Mouse (Mus musculus) embryonic facial prominence, embryonic 12.5 days (tissue): ENCODE measurements around the gene Slc31a2. TPM values are rescaled to one million over a fixed set of nuclear protein-coding genes. Genes with fewer than 3 reads are reported as not detected.

Experiments
- ATAC-seq: fragments of 200-750 bp; cut with Nextera tagmentation; 2 replicates; pipeline ENCODE4 v1.8.0; 2017; ENCODE audit not compliant: insufficient number of reproducible peaks, insufficient read depth, low FRiP score, low TSS enrichment
- H3K27ac ChIP-seq: fragments of 300-500 bp; sonication (generic); 2 replicates; pipeline ENCODE4 v1.5.1; 2016; ENCODE audit warnings: mild to moderate bottlenecking
- H3K27me3 ChIP-seq: fragments of 300-500 bp; sonication (generic); 2 replicates; pipeline ENCODE4 v1.6.1; 2016; ENCODE audit warnings: mild to moderate bottlenecking, moderate library complexity
- H3K36me3 ChIP-seq: fragments of 300-500 bp; sonication (generic); 2 replicates; pipeline ENCODE4 v1.6.1; 2016; ENCODE audit warnings: mild to moderate bottlenecking
- H3K4me1 ChIP-seq: fragments of 300-500 bp; sonication (generic); 2 replicates; pipeline ENCODE4 v1.6.1; 2016
- H3K4me2 ChIP-seq: fragments of 300-500 bp; sonication (generic); replicated peaks from 2 replicates; pipeline ENCODE4 v1.6.1; 2016; ENCODE audit warnings: mild to moderate bottlenecking, moderate library complexity
- H3K4me3 ChIP-seq: fragments of 300-500 bp; sonication (generic); 2 replicates; pipeline ENCODE4 v1.5.1; 2016; ENCODE audit warnings: mild to moderate bottlenecking
- H3K9ac ChIP-seq: fragments of 300-500 bp; sonication (generic); 2 replicates; pipeline ENCODE4 v1.6.1; 2016; ENCODE audit warnings: mild to moderate bottlenecking, moderate library complexity
- H3K9me3 ChIP-seq: fragments of 300-500 bp; sonication (generic); 2 replicates; pipeline ENCODE4 v1.6.1; 2016; ENCODE audit warnings: mild to moderate bottlenecking, moderate library complexity
- WGBS: fragments of 180-500 bp; shearing (Covaris S2); methylation state at CpG from one replicate; pipeline ENCODE4 v1.1.7; 2016; 5-methylcytosine and 5-hydroxymethylcytosine counted together
- polyA plus RNA-seq: library from polyadenylated mRNA; unstranded; fragments of >200 nt; fragmentation: Nextera tagmentation; extraction: Ambion mirVana; gene quantifications from 2 replicates; pipeline ENCODE4 v1.2.1, GENCODE M21; 2016

Gene Slc31a2
- polyA plus RNA-seq, 1 experiment from 2014 or later, result 15.4 TPM

DNA sequence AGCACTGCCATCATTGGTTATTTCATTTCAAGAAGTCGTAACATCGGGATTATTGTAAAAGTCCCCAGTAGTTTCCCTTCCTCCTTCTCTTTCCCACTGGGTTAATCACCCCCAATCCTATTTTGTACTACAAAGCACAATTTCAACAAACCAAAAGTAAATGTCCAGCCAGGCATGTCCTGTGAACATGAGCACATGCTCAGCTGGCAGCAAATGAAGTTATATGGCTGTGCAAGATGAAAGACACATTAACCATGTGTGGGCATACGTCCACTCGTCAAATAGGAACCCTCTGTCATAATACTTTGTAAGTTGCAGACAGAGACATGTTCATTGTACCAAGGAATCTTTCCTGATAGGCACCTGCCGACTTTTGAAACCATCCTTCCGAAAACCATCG is 20.6 kb downstream of the Slc31a2 start:
- WGBS, result 89% methylated on average over 7 of the region's 7 CpGs
- H3K9ac ChIP-seq, result no peak overlapping the region
- H3K4me3 ChIP-seq, result no peak overlapping the region
- H3K36me3 ChIP-seq, result no peaks in the 10 kb centered on the region
- H3K4me2 ChIP-seq, result no peak overlapping the region
- no peak for ATAC-seq
- peaks cover 5% of the 10 kb centered on the region; the same call in 1 of the 2 replicates for H3K4me1 ChIP-seq
- no peaks in the 10 kb centered on the region for H3K9me3 ChIP-seq
- H3K27me3 ChIP-seq, result no peaks in the 10 kb centered on the region
- no peak overlapping the region for H3K27ac ChIP-seq

GRCm38 (mm10) chr4:62285576-62285975 is 23.2 kb downstream of the Slc31a2 start:
- peaks cover 5% of the 10 kb centered on the region; the same call in 1 of the 2 replicates for H3K4me1 ChIP-seq
- 58% methylated on average over 8 of the region's 8 CpGs for WGBS
- H3K4me2 ChIP-seq, result no peak overlapping the region
- no peaks in the 10 kb centered on the region for H3K36me3 ChIP-seq
- H3K27ac ChIP-seq, result no peak overlapping the region
- H3K27me3 ChIP-seq, result no peaks in the 10 kb centered on the region
- H3K9ac ChIP-seq, result no peak overlapping the region
- no peak overlapping the region; the same call in 1 of the 2 replicates for H3K4me3 ChIP-seq
- H3K9me3 ChIP-seq, result no peaks in the 10 kb centered on the region
- no peak for ATAC-seq

GRCm38 (mm10) chr4:62286257-62286991 is 24.1 kb downstream of the Slc31a2 start:
- H3K36me3 ChIP-seq, result no peaks in the 10 kb centered on the region
- no peaks in the 10 kb centered on the region for H3K27me3 ChIP-seq
- WGBS, result under 1% methylated on average over 55 of the region's 55 CpGs
- H3K4me2 ChIP-seq, result peak overlapping the region; percentile 94
- ATAC-seq, result peak; percentile 93
- peaks cover 5% of the 10 kb centered on the region; the same call in 1 of the 2 replicates for H3K4me1 ChIP-seq
- H3K27ac ChIP-seq, result no peak overlapping the region
- H3K4me3 ChIP-seq, result peak overlapping the region; percentile 77
- no peaks in the 10 kb centered on the region for H3K9me3 ChIP-seq
- peak overlapping the region; percentile 66 for H3K9ac ChIP-seq

DNA sequence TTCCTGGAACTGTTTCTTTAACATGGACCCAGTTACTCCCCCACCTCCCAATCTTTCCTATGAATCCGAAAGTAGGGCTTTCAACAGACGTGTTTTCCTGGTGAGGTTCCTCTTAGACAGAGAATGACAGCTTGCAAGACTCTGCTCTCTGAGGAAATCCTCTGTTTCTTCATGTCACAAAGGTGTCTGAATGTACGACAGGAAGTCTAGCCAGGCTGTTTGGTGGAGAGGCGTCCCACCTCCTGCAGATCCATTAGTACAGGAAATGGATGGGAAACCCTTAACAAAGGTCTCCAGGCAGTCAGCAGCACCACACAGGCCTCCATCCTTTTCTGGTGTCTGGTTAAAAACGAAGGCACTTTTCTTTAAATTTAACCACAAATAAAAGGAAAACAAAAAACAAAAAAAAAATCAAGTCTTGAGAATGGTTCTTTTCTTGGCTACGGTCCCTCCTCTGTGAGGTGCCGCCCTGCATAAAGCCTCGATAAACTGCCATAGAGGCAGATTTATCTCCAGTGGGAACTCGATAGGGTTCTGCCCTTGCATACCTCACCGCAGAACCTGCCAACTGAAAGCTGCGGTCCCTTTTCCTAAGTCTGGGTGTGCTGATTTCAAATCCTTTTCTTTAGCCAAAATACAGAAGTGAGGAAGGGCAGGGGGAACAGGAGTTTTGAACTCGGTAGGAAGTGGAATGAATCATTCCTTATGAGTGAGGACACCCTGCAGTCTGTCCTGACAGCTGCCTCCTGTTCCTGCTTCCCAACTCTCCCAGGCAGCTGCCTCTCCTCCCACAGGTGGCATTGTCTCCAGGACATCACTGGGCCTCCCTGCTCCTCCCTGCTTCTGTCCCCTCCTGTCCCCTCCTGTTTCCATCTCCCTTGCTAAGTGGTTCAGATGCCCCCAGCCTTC is 24.9 kb downstream of the Slc31a2 start:
- H3K4me1 ChIP-seq, result peaks cover 5% of the 10 kb centered on the region; the same call in 1 of the 2 replicates
- ATAC-seq, result no peak
- peak overlapping the region; percentile 94 for H3K4me2 ChIP-seq
- H3K27ac ChIP-seq, result no peak overlapping the region
- H3K4me3 ChIP-seq, result peak overlapping the region; percentile 77
- H3K27me3 ChIP-seq, result no peaks in the 10 kb centered on the region
- H3K9ac ChIP-seq, result peak overlapping the region; percentile 66
- no peaks in the 10 kb centered on the region for H3K9me3 ChIP-seq
- WGBS, result 19% methylated on average over 12 of the region's 12 CpGs
- H3K36me3 ChIP-seq, result no peaks in the 10 kb centered on the region

DNA sequence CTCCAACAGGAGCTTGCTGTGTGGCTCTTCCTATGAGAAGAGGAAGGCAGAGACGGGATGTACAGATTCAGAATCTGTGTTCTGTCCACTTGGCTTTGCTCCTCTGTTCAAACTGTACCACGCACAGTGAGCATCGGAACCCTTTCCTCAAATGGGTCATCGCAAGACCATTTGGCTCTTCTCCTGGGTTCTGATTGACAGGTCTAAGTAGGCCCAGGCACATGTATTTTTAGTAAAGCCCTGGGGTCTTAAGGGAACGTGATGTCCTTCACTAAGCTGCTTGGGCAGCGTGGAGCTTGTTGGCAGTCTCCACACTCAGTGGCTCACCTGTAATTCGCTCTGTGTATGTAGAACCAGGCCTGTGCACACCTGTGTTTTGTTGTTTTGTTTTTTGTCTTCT is 26.9 kb downstream of the Slc31a2 start:
- ATAC-seq, result no peak
- no peak overlapping the region for H3K27ac ChIP-seq
- 83% methylated on average over 7 of the region's 7 CpGs for WGBS
- H3K4me1 ChIP-seq, result peaks cover 5% of the 10 kb centered on the region; the same call in 1 of the 2 replicates
- no peaks in the 10 kb centered on the region for H3K36me3 ChIP-seq
- H3K9ac ChIP-seq, result no peak overlapping the region
- H3K9me3 ChIP-seq, result no peaks in the 10 kb centered on the region
- no peaks in the 10 kb centered on the region for H3K27me3 ChIP-seq
- H3K4me3 ChIP-seq, result no peak overlapping the region
- no peak overlapping the region for H3K4me2 ChIP-seq

DNA sequence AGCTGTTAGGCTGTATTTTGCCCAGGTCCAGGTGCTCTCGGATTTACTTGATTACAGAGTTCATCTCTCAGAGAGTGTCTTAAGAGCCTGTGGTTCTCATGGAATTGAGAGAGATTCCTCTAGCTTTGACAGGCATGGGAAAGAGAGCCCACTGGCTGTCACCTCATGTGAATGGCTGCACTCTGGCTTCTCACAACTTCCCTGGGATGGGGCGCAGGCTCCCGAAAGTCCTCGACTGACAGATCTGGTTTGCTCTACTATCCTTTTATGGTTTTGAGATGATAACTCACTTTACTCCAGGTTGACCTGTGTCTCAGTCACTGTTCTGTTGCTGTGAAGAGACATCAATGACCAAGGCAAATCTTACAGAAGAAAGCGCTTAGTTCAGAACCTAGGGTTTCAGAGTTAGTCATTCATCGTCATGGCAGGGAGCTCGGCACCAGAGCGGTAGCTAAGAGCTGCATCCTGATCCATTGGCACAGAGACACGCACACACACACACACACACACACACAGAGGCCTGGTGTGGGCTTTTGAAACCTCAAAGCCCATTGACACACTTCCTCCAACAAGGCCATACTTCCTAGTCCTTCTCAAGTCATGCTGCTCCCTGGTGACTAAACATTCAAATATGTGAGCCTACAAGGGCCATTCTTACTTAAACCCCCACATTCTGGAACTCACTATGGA is 28.6 kb downstream of the Slc31a2 start:
- 89% methylated on average over 9 of the region's 9 CpGs for WGBS
- Histone ChIP-seq H3K9ac (no peak overlapping the region), H3K36me3 (no peaks in the 10 kb centered on the region), H3K27ac (no peak overlapping the region), H3K4me3 (no peak overlapping the region), H3K4me2 (no peak overlapping the region), H3K4me1 (peaks cover 5% of the 10 kb centered on the region; the same call in 1 of the 2 replicates), H3K9me3 (no peaks in the 10 kb centered on the region), H3K27me3 (no peaks in the 10 kb centered on the region)
- ATAC-seq, result no peak

- WGBS, result 78% methylated on average over 8 of the region's 8 CpGs
- no peaks in the 10 kb centered on the region for H3K4me1 ChIP-seq
- ATAC-seq, result no peak
- no peak overlapping the region for H3K9ac ChIP-seq
- H3K9me3 ChIP-seq, result no peaks in the 10 kb centered on the region
- H3K4me3 ChIP-seq, result no peak overlapping the region
- no peak overlapping the region for H3K27ac ChIP-seq
- H3K36me3 ChIP-seq, result peaks cover 6% of the 10 kb centered on the region; the same call in 1 of the 2 replicates
- no peaks in the 10 kb centered on the region for H3K27me3 ChIP-seq
- H3K4me2 ChIP-seq, result no peak overlapping the region
Observed at GRCm38 (mm10) chr4:62292461-62293180, 30.3 kb downstream of the Slc31a2 start.

- Histone ChIP-seq H3K4me1 (no peaks in the 10 kb centered on the region), H3K4me2 (no peak overlapping the region), H3K36me3 (peaks cover 12% of the 10 kb centered on the region), H3K9ac (no peak overlapping the region), H3K9me3 (no peaks in the 10 kb centered on the region), H3K27ac (no peak overlapping the region), H3K27me3 (no peaks in the 10 kb centered on the region), H3K4me3 (no peak overlapping the region)
- no peak for ATAC-seq
- 73% methylated on average over 10 of the region's 10 CpGs for WGBS
Observed at GRCm38 (mm10) chr4:62293219-62293861, 31.0 kb downstream of the Slc31a2 start.

DNA sequence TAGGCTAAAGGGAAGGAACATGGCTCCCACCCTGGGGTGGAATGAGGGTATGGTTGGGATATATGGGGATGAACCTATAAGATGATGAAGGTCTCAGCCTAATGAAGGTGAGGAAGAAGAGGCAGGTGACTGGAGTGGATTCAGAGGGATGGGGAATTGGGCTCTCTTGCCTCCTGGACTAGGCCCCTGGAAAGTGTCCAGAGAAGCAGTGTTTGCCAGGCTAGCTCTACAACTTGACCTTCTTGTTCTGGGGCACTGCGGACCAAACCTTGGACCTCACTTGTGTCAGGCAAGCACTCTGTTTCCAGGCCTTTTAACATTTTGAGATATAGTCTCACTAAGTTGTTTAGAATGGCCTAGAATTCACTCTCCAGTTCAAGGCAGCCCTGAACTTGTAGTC is 32.4 kb downstream of the Slc31a2 start:
- no peak for ATAC-seq
- Histone ChIP-seq H3K36me3 (peaks cover 23% of the 10 kb centered on the region), H3K9ac (no peak overlapping the region), H3K27me3 (no peaks in the 10 kb centered on the region), H3K4me3 (no peak overlapping the region), H3K4me1 (no peaks in the 10 kb centered on the region), H3K4me2 (no peak overlapping the region), H3K27ac (no peak overlapping the region), H3K9me3 (no peaks in the 10 kb centered on the region)
- WGBS, result 94% methylated on average over 1 of the region's 1 CpGs

DNA sequence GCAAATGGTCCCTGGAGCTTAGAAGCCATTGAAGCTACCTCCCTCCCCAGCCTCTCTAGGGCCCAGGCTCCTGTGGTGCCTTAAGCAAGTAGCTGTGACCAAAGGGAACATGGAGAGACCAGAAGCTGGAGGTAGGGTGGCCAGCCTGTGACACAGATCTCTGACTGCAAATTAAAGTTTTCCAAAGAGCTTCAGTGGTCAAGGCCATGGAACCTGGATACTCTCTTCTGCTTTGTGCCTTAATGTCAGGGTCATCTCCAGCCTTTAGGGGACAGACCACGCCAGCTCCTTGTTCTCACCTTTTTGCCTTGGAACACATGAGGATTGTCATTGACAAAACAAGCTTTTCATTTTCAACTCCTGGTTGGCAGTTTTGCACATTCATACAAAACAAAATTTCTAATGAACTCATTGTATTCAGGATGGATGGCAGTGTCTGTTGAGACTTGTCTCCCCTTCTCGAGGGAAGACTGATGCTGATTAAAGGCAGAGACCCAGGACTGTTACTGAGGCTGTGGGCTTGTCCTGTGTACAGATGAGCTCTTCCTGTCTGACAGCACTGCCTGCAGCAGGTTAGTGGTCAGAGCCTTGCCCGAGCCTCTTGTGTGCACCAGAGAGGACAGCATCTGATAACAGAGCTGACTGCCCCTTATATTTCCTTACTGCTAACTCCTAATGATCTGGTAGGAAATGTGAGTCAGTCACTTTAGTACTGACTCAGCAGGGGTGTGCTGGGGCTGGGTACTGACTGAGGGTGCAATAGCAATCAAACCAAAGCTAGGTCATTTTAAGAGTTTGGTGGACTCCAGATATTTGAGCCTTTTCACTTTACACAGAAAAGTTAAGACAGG is 35.1 kb downstream of the Slc31a2 start:
- Histone ChIP-seq H3K27ac (no peak overlapping the region), H3K36me3 (peaks cover 36% of the 10 kb centered on the region), H3K4me1 (no peaks in the 10 kb centered on the region), H3K27me3 (no peaks in the 10 kb centered on the region), H3K4me2 (no peak overlapping the region), H3K9ac (no peak overlapping the region), H3K4me3 (no peak overlapping the region), H3K9me3 (no peaks in the 10 kb centered on the region)
- 81% methylated on average over 3 of the region's 3 CpGs for WGBS
- ATAC-seq, result no peak
